Mouse (Mus musculus) midbrain, embryonic 16.5 days (tissue): ENCODE data around the gene Ric1. TPM values are rescaled to one million over a fixed set of nuclear protein-coding genes. Genes with fewer than 3 reads are reported as not detected.
A peak's percentile ranks its signal among the peaks of the same experiment; 100 is the strongest.

Experiments
- ATAC-seq: fragments of 200-750 bp; cut with Nextera tagmentation; 2 replicates; pipeline ENCODE4 v1.8.0; 2017; ENCODE audit warnings: moderate TSS enrichment
- H3K27ac ChIP-seq: fragments of 300-500 bp; sonication (generic); 2 replicates; pipeline ENCODE4 v1.5.1; 2014; ENCODE audit warnings: mild to moderate bottlenecking, low read length, mixed read lengths
- H3K27me3 ChIP-seq: fragments of 300-500 bp; sonication (generic); 2 replicates; pipeline ENCODE4 v1.6.1; 2014; ENCODE audit warnings: low read depth, low read length, mixed read lengths; ENCODE audit not compliant: control insufficient read depth, insufficient read depth
- H3K36me3 ChIP-seq: fragments of 300-500 bp; sonication (generic); 2 replicates; pipeline ENCODE4 v1.6.1; 2014; ENCODE audit warnings: mild to moderate bottlenecking, low read length, moderate library complexity, mixed read lengths; ENCODE audit not compliant: control insufficient read depth, insufficient read depth
- H3K4me1 ChIP-seq: fragments of 300-500 bp; sonication (generic); 2 replicates; pipeline ENCODE4 v1.6.1; 2014; ENCODE audit warnings: mild to moderate bottlenecking, low read length, mixed read lengths; ENCODE audit not compliant: control insufficient read depth, insufficient read depth
- H3K4me2 ChIP-seq: fragments of 300-500 bp; sonication (generic); 2 replicates; pipeline ENCODE4 v1.6.1; 2014; ENCODE audit warnings: mild to moderate bottlenecking, low read length, mixed read lengths
- H3K4me3 ChIP-seq: fragments of 300-500 bp; sonication (generic); 2 replicates; pipeline ENCODE4 v1.5.1; 2014; ENCODE audit warnings: low read depth, mild to moderate bottlenecking, low read length, moderate library complexity, mixed read lengths
- H3K9ac ChIP-seq: fragments of 300-500 bp; sonication (generic); 2 replicates; pipeline ENCODE4 v1.6.1; 2014; ENCODE audit warnings: low read depth, low read length, mixed read lengths
- H3K9me3 ChIP-seq: fragments of 300-500 bp; sonication (generic); replicated peaks from 2 replicates; pipeline ENCODE4 v1.6.1; 2014; ENCODE audit warnings: mild to moderate bottlenecking, low read length, mixed read lengths; ENCODE audit not compliant: control insufficient read depth, poor library complexity, severe bottlenecking
- WGBS: fragments of 180-500 bp; shearing (Covaris S2); extraction: QIAGEN DNeasy Blood & Tissue Kit; methylation state at CpG from one replicate; pipeline ENCODE4 v1.1.7; 2014; 5-methylcytosine and 5-hydroxymethylcytosine counted together
- polyA plus RNA-seq: library from polyadenylated mRNA; unstranded; fragments of >200 nt; fragmentation: Nextera tagmentation; extraction: Ambion mirVana; gene quantifications from 2 replicates; pipeline ENCODE4 v1.2.1, GENCODE M21; 2015

The Ric1 gene
- polyA plus RNA-seq, 1 experiment from 2014 or later = 12.6 TPM

- Histone ChIP-seq H3K9ac (no peak overlapping the region), H3K27me3 (no peaks in the 10 kb centered on the region), H3K9me3 (peaks cover 2% of the 10 kb centered on the region; the same call in 1 of the 2 replicates), H3K4me3 (no peak overlapping the region), H3K36me3 (no peaks in the 10 kb centered on the region), H3K4me1 (peaks cover 2% of the 10 kb centered on the region), H3K27ac (no peak overlapping the region), H3K4me2 (no peak overlapping the region)
- ATAC-seq = no peak
- 70% methylated on average over 11 of the region's 11 CpGs for WGBS
Observed at GRCm38 (mm10) chr19:29643194-29643922, 121.3 kb downstream of the Ric1 start.

- H3K4me2 ChIP-seq = no peak overlapping the region
- H3K36me3 ChIP-seq = no peaks in the 10 kb centered on the region
- peaks cover 5% of the 10 kb centered on the region for H3K4me1 ChIP-seq
- 96% methylated on average over 6 of the region's 6 CpGs for WGBS
- peaks cover 2% of the 10 kb centered on the region; the same call in 1 of the 2 replicates for H3K9me3 ChIP-seq
- no peak overlapping the region for H3K27ac ChIP-seq
- ATAC-seq = no peak
- no peak overlapping the region for H3K9ac ChIP-seq
- no peak overlapping the region for H3K4me3 ChIP-seq
- no peaks in the 10 kb centered on the region for H3K27me3 ChIP-seq
Observed at GRCm38 (mm10) chr19:29644747-29645146, 122.7 kb downstream of the Ric1 start.

DNA sequence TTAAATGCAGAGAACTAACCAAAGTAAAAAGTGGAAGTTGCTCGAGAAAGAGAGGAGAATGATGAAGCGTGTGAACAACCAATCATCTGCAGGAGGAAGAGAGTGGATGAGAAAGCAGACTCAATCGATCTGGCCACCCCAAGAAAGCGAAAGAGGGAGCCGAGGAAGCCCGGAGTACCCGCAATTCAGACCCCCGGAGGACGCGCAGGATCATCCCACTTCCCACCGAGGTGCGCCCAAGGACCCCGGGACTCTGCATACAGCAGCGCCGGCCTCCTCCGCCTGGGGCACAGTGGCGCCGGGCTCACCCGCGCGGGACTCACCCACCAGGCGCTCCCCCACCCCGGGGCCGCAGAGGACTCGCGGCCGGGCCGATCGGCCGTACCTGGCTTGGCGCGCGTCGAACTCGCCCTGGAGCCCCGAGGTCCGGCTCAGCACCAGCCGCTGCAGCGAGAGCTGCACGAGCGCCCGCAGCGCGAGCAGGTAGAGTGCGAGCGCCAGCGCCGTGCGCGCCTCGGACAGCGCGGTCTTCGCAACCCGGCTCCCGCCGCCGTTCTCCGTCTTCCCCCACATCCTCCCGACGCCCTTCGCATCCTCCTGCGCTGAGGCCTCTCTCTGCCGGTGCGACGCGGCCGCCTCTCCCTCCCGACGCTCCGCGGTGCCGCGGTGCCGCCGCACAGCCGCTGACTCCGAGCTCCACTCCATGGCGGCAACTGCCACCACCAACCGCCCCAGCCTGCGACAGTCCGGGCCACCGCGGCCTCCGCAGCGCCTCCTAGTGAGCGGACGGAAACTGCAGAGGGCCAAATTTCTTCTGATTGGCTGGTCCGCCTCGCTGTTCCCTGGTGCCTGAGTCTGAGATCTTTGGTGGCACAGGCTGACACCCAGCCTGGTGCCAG is 125.8 kb downstream of the Ric1 start, which contains the start of gene Ermp1:
Ermp1 (minus strand) TSS at position 765 of the 899 bp plus-strand sequence.
- peak; percentile 97 for ATAC-seq
- H3K4me3 ChIP-seq = peak within 1 kb of the TSS; percentile 76
- WGBS = under 1% methylated on average over 89 of the region's 90 CpGs

DNA sequence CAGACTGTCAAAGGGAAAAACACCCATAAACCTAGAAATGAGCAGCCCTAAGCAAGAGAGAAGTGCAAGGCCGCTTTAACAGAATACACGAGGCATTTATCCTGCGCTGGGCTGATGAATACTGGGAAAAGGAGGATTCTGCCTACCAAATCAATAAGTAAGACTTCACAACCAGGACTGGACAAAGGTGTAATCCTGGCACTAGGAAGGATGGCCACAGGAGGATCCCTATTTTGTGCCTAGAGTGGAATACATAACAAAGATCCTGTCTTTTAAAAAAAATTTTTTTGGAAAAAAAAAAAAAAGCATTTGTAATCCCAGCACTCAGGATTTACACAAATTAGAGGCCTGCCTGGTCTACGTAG is 126.5 kb downstream of the Ric1 start:
- 21% methylated on average over 4 of the region's 4 CpGs for WGBS
- peak overlapping the region; percentile 81; the same call in 1 of the 2 replicates for H3K9ac ChIP-seq
- no peaks in the 10 kb centered on the region for H3K27me3 ChIP-seq
- ATAC-seq = no peak; the same call in 1 of the 2 replicates
- H3K36me3 ChIP-seq = no peaks in the 10 kb centered on the region
- peak overlapping the region; percentile 56 for H3K4me2 ChIP-seq
- H3K4me1 ChIP-seq = peaks cover 5% of the 10 kb centered on the region
- peak overlapping the region; percentile 76 for H3K4me3 ChIP-seq
- H3K9me3 ChIP-seq = peaks cover 2% of the 10 kb centered on the region; the same call in 1 of the 2 replicates
- peak overlapping the region; percentile 91 for H3K27ac ChIP-seq

More for the DNA sequence above, 125.8 kb downstream of the Ric1 start, which contains the start of gene Ermp1:
- peak within 1 kb of the TSS; percentile 91 for H3K27ac ChIP-seq
- no peaks in the 10 kb centered on the region for H3K36me3 ChIP-seq
- peaks cover 2% of the 10 kb centered on the region; the same call in 1 of the 2 replicates for H3K9me3 ChIP-seq
- no peaks in the 10 kb centered on the region for H3K27me3 ChIP-seq
- H3K4me1 ChIP-seq = peaks cover 5% of the 10 kb centered on the region
- peak within 1 kb of the TSS; percentile 81 for H3K9ac ChIP-seq
- peak within 1 kb of the TSS; percentile 56 for H3K4me2 ChIP-seq

GRCm38 (mm10) chr19:29649683-29650082 is 127.6 kb downstream of the Ric1 start:
- Histone ChIP-seq H3K27me3 (no peaks in the 10 kb centered on the region), H3K4me2 (no peak overlapping the region), H3K4me3 (no peak overlapping the region), H3K36me3 (no peaks in the 10 kb centered on the region), H3K27ac (no peak overlapping the region), H3K4me1 (peaks cover 5% of the 10 kb centered on the region), H3K9me3 (peaks cover 1% of the 10 kb centered on the region; the same call in 1 of the 2 replicates), H3K9ac (no peak overlapping the region)
- 89% methylated on average over 1 of the region's 1 CpGs for WGBS
- ATAC-seq = no peak

- Histone ChIP-seq H3K9ac (no peak overlapping the region), H3K4me2 (no peak overlapping the region), H3K4me1 (no peaks in the 10 kb centered on the region), H3K27me3 (no peaks in the 10 kb centered on the region), H3K9me3 (no peaks in the 10 kb centered on the region), H3K36me3 (no peaks in the 10 kb centered on the region), H3K4me3 (no peak overlapping the region), H3K27ac (no peak overlapping the region)
- ATAC-seq = no peak
- 71% methylated on average over 9 of the region's 9 CpGs for WGBS
Observed at GRCm38 (mm10) chr19:29653768-29654265, 131.7 kb downstream of the Ric1 start.

- H3K9me3 ChIP-seq = no peaks in the 10 kb centered on the region
- no peaks in the 10 kb centered on the region for H3K27me3 ChIP-seq
- 46% methylated on average over 6 of the region's 6 CpGs for whole genome bisulfite sequencing
- no peak overlapping the region for H3K4me3 ChIP-seq
- no peaks in the 10 kb centered on the region for H3K4me1 ChIP-seq
- H3K9ac ChIP-seq = no peak overlapping the region
- no peak overlapping the region for H3K27ac ChIP-seq
- no peak overlapping the region for H3K4me2 ChIP-seq
- no peaks in the 10 kb centered on the region for H3K36me3 ChIP-seq
- ATAC-seq = no peak
Observed at GRCm38 (mm10) chr19:29655148-29655547, 133.1 kb downstream of the Ric1 start.

GRCm38 (mm10) chr19:29656029-29656428 is 133.9 kb downstream of the Ric1 start:
- no peak overlapping the region for H3K4me3 ChIP-seq
- no peaks in the 10 kb centered on the region for H3K4me1 ChIP-seq
- 88% methylated on average over 4 of the region's 4 CpGs for WGBS
- H3K9me3 ChIP-seq = no peaks in the 10 kb centered on the region
- H3K9ac ChIP-seq = no peak overlapping the region
- ATAC-seq = no peak
- H3K27ac ChIP-seq = no peak overlapping the region
- H3K36me3 ChIP-seq = no peaks in the 10 kb centered on the region
- H3K27me3 ChIP-seq = no peaks in the 10 kb centered on the region
- no peak overlapping the region for H3K4me2 ChIP-seq
